Mouse (Mus musculus) limb, embryonic 14.5 days (tissue): Measurements from ENCODE around the gene Cdc7. TPM values are rescaled to one million over a fixed set of nuclear protein-coding genes. Genes with fewer than 3 reads are reported as not detected.
A peak's percentile ranks its signal among the peaks of the same experiment; 100 is the strongest.

Source experiments
- ATAC-seq: fragments of 200-750 bp; cut with Nextera tagmentation; 2 replicates; pipeline ENCODE4 v1.8.0; 2017; ENCODE audit warnings: low read depth, moderate number of reproducible peaks, moderate TSS enrichment; ENCODE audit not compliant: low FRiP score
- DNase-seq: peaks from one replicate; pipeline ENCODE4 v3.0.0-alpha.2; 2015; ENCODE audit warnings: low spot score
- H3K27ac ChIP-seq: fragments of 300-500 bp; sonication (generic); replicated peaks from 2 replicates; pipeline ENCODE4 v1.5.1; 2014; ENCODE audit warnings: low read depth, mild to moderate bottlenecking, low read length, moderate library complexity, mixed read lengths
- H3K27me3 ChIP-seq: fragments of 300-500 bp; sonication (generic); 2 replicates; pipeline ENCODE4 v1.6.1; 2014; ENCODE audit warnings: low read length, mixed read lengths; ENCODE audit not compliant: control insufficient read depth, insufficient read depth
- H3K36me3 ChIP-seq: fragments of 300-500 bp; sonication (generic); 2 replicates; pipeline ENCODE4 v1.6.1; 2014; ENCODE audit warnings: mild to moderate bottlenecking, low read length, moderate library complexity, mixed read lengths; ENCODE audit not compliant: control insufficient read depth, insufficient read depth
- H3K4me1 ChIP-seq: fragments of 300-500 bp; sonication (generic); 2 replicates; pipeline ENCODE4 v1.6.1; 2014; ENCODE audit warnings: antibody characterized with exemption, low read length, mixed read lengths; ENCODE audit not compliant: control insufficient read depth, insufficient read depth
- H3K4me2 ChIP-seq: fragments of 300-500 bp; sonication (generic); replicated peaks from 2 replicates; pipeline ENCODE4 v1.6.1; 2014; ENCODE audit warnings: low read depth, mild to moderate bottlenecking, low read length, moderate library complexity; ENCODE audit not compliant: severe bottlenecking
- H3K4me3 ChIP-seq: fragments of 300-500 bp; sonication (generic); replicated peaks from 2 replicates; pipeline ENCODE4 v1.5.1; 2014; ENCODE audit warnings: low read length
- H3K9ac ChIP-seq: fragments of 300-500 bp; sonication (generic); 2 replicates; pipeline ENCODE4 v1.6.1; 2014; ENCODE audit warnings: mild to moderate bottlenecking, low read depth, low read length, moderate library complexity; ENCODE audit not compliant: severe bottlenecking
- H3K9me3 ChIP-seq: fragments of 300-500 bp; sonication (generic); 2 replicates; pipeline ENCODE4 v1.6.1; 2016; ENCODE audit warnings: low read length; ENCODE audit not compliant: control insufficient read depth
- POLR2A ChIP-seq: fragments of 200-500 bp; IDR thresholded peaks from 2 replicates; pipeline ENCODE4 v1.8.0; 2012; ENCODE audit warnings: inconsistent platforms, mild to moderate bottlenecking, moderate library complexity, borderline replicate concordance; ENCODE audit not compliant: insufficient read depth, insufficient read length; ENCODE audit errors: extremely low read depth
- WGBS: fragments of 180-500 bp; shearing (Covaris S2); extraction: QIAGEN DNeasy Blood & Tissue Kit; methylation state at CpG from one replicate; pipeline ENCODE4 v1.1.7; 2014; 5-methylcytosine and 5-hydroxymethylcytosine counted together
- polyA plus RNA-seq, 2 experiments: library from polyadenylated mRNA; depleted of rRNA in 1 of 2; stranded (reverse) in 1 of 2; unstranded in 1 of 2; fragments of >200 nt; fragmentation: Nextera tagmentation in 1 of 2; extraction: Ambion mirVana in 1 of 2; gene quantifications; 2 replicates each; pipeline versions ENCODE4 v1.2.1 to v1.2.3; 2012 to 2014

The Cdc7 gene
- polyA plus RNA-seq (2012; rRNA removed) (65.8 and 66.8 TPM in 2 replicates), polyA plus RNA-seq (2014; fragmentation: Nextera tagmentation; extraction: Ambion mirVana) (39.8 and 46.4 TPM in 2 replicates)

GRCm38 (mm10) chr5:106963584-106964512 is at the start of gene Cdc7:
Gene Cdc7, plus strand, starts transcription at chr5:106964322.
- Histone ChIP-seq H3K36me3 (peaks cover 10% of the 10 kb centered on the region; the same call in 1 of the 2 replicates), H3K4me1 (peaks cover 8% of the 10 kb centered on the region; the same call in 1 of the 2 replicates), H3K9ac (peak within 1 kb of the TSS; percentile 73), H3K4me2 (peak within 1 kb of the TSS; percentile 90), H3K27ac (peak within 1 kb of the TSS; percentile 55), H3K27me3 (no peaks in the 10 kb centered on the region), H3K9me3 (no peaks in the 10 kb centered on the region), H3K4me3 (peak within 1 kb of the TSS; percentile 83)
- 5% methylated on average over 54 of the region's 54 CpGs for WGBS
- TF ChIP-seq POLR2A: peak; percentile 80; the same call in 1 of the 2 replicates
- DNase-seq (peak; percentile 92), ATAC-seq (peak; percentile 93)

GRCm38 (mm10) chr5:106919315-106919714 is 44.8 kb upstream of the Cdc7 start:
- TF ChIP-seq POLR2A: no peak
- no peaks in the 10 kb centered on the region for H3K4me1 ChIP-seq
- no peaks in the 10 kb centered on the region for H3K9me3 ChIP-seq
- no peaks in the 10 kb centered on the region for H3K27me3 ChIP-seq
- no peak overlapping the region for H3K9ac ChIP-seq
- H3K27ac ChIP-seq: no peak overlapping the region
- H3K36me3 ChIP-seq: no peaks in the 10 kb centered on the region
- no peak for DNase-seq
- H3K4me3 ChIP-seq: no peak overlapping the region
- ATAC-seq: no peak
- H3K4me2 ChIP-seq: no peak overlapping the region

GRCm38 (mm10) chr5:106925488-106926368 is 38.4 kb upstream of the Cdc7 start, which contains the start of gene Hfm1:
Gene Hfm1, minus strand, starts transcription at chr5:106926321.
- Histone ChIP-seq H3K4me3 (peak within 1 kb of the TSS; percentile 59), H3K9ac (peak within 1 kb of the TSS; percentile 77), H3K4me2 (peak within 1 kb of the TSS; percentile 71), H3K4me1 (no peaks in the 10 kb centered on the region), H3K27me3 (no peaks in the 10 kb centered on the region), H3K9me3 (no peaks in the 10 kb centered on the region), H3K36me3 (no peaks in the 10 kb centered on the region), H3K27ac (no peak within 1 kb of the TSS)
- DNase-seq: peak; percentile 67
- peak; percentile 58; the same call in 1 of the 2 replicates for TF ChIP-seq POLR2A
- ATAC-seq: peak; percentile 92
- 2% methylated on average over 39 of the region's 76 CpGs for WGBS

- no peak overlapping the region for H3K27ac ChIP-seq
- H3K27me3 ChIP-seq: no peaks in the 10 kb centered on the region
- no peak for ATAC-seq
- H3K9ac ChIP-seq: peak overlapping the region; percentile 77
- H3K9me3 ChIP-seq: no peaks in the 10 kb centered on the region
- no peaks in the 10 kb centered on the region for H3K36me3 ChIP-seq
- H3K4me2 ChIP-seq: peak overlapping the region; percentile 71
- H3K4me1 ChIP-seq: no peaks in the 10 kb centered on the region
- WGBS: 33% methylated on average over 4 of the region's 4 CpGs
- TF ChIP-seq POLR2A: no peak
- peak overlapping the region; percentile 59 for H3K4me3 ChIP-seq
- DNase-seq: peak; percentile 30
Observed at GRCm38 (mm10) chr5:106926369-106926686, 37.8 kb upstream of the Cdc7 start.

- Histone ChIP-seq H3K27me3 (no peaks in the 10 kb centered on the region), H3K4me3 (no peak overlapping the region), H3K9me3 (no peaks in the 10 kb centered on the region), H3K9ac (no peak overlapping the region), H3K4me1 (no peaks in the 10 kb centered on the region), H3K27ac (no peak overlapping the region), H3K36me3 (no peaks in the 10 kb centered on the region), H3K4me2 (no peak overlapping the region)
- DNase-seq (no peak), ATAC-seq (no peak)
- no peak for TF ChIP-seq POLR2A
- WGBS: 72% methylated on average over 4 of the region's 4 CpGs
Observed at GRCm38 (mm10) chr5:106927996-106928395, 36.1 kb upstream of the Cdc7 start.
